Mouse (Mus musculus) ovary, adult 10 weeks (tissue): ENCODE data around the gene Dnah5. TPM values are rescaled to one million over a fixed set of nuclear protein-coding genes. Genes with fewer than 3 reads are reported as not detected.

Experiments
- polyA plus RNA-seq: library from polyadenylated mRNA; stranded (reverse); fragments of 350-450 nt; fragmentation: Illumina TruSeq; extraction: RNeasy Lipid Tissue Mini Kit (QIAGEN cat#74804); gene quantifications from one replicate; pipeline ENCODE4 v1.2.3, GENCODE M21; 2014

Gene Dnah5
- polyA plus RNA-seq, result 11.3 TPM

DNA sequence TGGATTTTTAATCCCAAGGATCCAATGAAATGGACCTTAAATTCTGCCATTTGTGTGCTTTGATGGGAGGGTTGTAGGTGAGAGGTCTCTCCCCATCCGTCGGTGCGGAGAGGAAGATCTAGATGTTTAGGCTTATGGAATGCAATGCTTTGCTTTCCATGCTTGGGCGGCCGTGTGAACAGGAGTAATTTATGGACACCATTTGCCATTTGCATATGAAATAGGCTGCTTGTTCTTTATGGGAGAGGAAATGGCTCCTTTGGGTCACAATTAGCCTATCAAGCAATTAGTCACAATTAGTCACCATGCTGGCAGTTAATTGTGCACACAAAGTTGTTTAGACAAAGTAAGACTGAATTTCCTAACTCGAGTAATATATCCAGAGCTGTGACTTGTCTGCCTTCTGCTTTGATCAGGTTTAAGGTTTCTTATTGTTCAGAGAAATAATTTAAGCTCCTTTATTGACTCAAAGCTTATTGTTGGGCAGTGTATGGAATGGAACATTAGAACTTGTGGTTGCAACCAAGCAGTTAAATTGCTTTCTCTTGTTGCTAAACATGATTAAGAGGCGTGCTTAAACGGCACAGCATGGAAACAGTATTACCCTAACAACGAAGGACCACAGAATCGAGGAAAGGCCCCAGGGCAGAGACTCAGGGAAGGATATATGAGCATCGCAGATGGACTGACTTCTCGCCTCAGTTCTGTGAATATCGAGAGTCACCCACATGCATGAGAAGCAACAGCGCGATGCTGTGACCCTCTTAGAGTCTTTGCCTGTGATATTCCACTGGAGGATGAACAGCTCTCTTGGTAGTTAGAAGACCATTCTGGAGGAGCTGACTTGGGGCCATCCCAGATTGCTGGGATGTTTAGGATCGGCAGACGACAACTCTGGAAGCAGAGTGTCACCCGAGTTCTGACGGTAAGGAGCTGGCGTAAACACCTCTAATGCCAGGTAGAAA, at the start of gene Dnah5:
Gene Dnah5, plus strand, starts transcription at position 642 of the 965 bp plus-strand sequence.

Other genes starting within 250 kb of the Dnah5 start
- 54.7 TPM for gene Trio, start 177.9 kb upstream of the Dnah5 start, polyA plus RNA-seq